In the genomic region with DNA sequence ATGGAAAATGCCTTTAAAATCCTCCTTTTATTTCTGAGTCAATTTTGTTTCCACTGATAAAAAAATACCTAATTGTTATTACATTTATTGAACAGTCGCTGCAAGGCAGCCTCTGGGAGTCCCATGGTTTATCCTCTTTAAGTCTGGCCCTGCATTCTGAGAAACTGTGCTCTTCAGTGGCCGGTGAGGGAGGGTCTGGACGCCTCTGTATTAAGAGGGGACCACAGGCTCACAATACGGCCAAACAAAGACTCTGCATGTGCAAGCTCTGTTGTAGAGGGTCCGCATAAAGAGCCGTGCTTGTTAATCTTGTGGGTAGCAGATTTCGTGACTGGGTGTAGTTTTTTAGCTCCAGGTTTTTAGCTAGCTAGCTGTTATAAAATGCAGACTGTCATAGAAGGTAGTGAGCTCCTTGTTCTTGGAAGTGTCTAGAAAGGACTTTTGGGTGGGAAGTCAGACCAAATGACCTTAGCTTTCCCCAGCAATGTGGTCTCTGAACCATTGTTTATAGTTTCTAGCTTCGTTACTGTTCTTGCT, we compare ENCODE assay signal across 16 mouse cellular contexts. TPM values are rescaled to one million over a fixed set of nuclear protein-coding genes. Genes with fewer than 3 reads are reported as not detected.
DNase-seq lines count a peak whose midpoint lies in the region; ATAC-seq lines count a peak whose summit lies in the region.
"Had no signal": no experiment of that assay in that cellular context is flagged by ENCODE, and none has a peak within 500 bp of the region (broad histone marks: within the 10 kb centered on the region; RNA-seq: fewer than 3 reads in every experiment).

No protein-coding gene starts in this region.

- 11% methylated on average over 8 of the region's 8 CpGs for WGBS in forebrain, embryonic 11.5 days
- WGBS in hindbrain, embryonic 13.5 days: 13% methylated on average over 8 of the region's 8 CpGs
- 9% methylated on average over 8 of the region's 8 CpGs for WGBS in midbrain, embryonic 14.5 days

- H3K4me3 ChIP-seq in forebrain, embryonic 11.5 days (ENCODE audit: low read depth, low read length): no peak overlapping the region
- H3K4me3 ChIP-seq in hindbrain, embryonic 13.5 days: no peak overlapping the region
- H3K4me3 ChIP-seq in midbrain, embryonic 14.5 days (replicated peaks; ENCODE audit: low read depth, low read length): no peak overlapping the region
- H3K4me3 ChIP-seq: erythroblast, embryonic 14.5 days; heart, embryonic 12.5 days had no signal

- no peaks in the 10 kb centered on the region for H3K9me3 ChIP-seq in forebrain, embryonic 11.5 days (ENCODE audit: control insufficient read depth, low read length)
- H3K9me3 ChIP-seq in hindbrain, embryonic 13.5 days: no peaks in the 10 kb centered on the region
- H3K9me3 ChIP-seq in midbrain, embryonic 14.5 days (ENCODE audit: control insufficient read depth, low read length): no peaks in the 10 kb centered on the region
- H3K9me3 ChIP-seq: heart, embryonic 12.5 days had no signal

- 0 out of 2 replicates have a peak overlapping the region, but pooled peaks have one; percentile 21 for H3K4me2 ChIP-seq in forebrain, embryonic 11.5 days (ENCODE audit: low read depth, low read length, severe bottlenecking)
- no peak overlapping the region for H3K4me2 ChIP-seq in hindbrain, embryonic 13.5 days
- H3K4me2 ChIP-seq in midbrain, embryonic 14.5 days (ENCODE audit: low read length): no peak overlapping the region
- H3K4me2 ChIP-seq: heart, embryonic 12.5 days had no signal

- peak; percentile 51; the same call in 1 of the 2 replicates for ATAC-seq in forebrain, embryonic 11.5 days (replicated peaks; ENCODE audit: low FRiP score)
- no peak for ATAC-seq in hindbrain, embryonic 13.5 days (ENCODE audit: low FRiP score)
- no peak for ATAC-seq in midbrain, embryonic 14.5 days (ENCODE audit: low FRiP score, low TSS enrichment)

- no peaks in the 10 kb centered on the region for H3K27me3 ChIP-seq in forebrain, embryonic 11.5 days (ENCODE audit: control insufficient read depth, insufficient read depth, low read length)
- H3K27me3 ChIP-seq in hindbrain, embryonic 13.5 days: no peaks in the 10 kb centered on the region
- H3K27me3 ChIP-seq in midbrain, embryonic 14.5 days (ENCODE audit: control insufficient read depth, insufficient read depth, low read length): no peaks in the 10 kb centered on the region

- peak overlapping the region; percentile 27 for H3K9ac ChIP-seq in forebrain, embryonic 11.5 days (ENCODE audit: low read length)
- no peak overlapping the region for H3K9ac ChIP-seq in hindbrain, embryonic 13.5 days
- H3K9ac ChIP-seq in midbrain, embryonic 14.5 days (replicated peaks; ENCODE audit: low read length): no peak overlapping the region
- H3K9ac ChIP-seq: heart, embryonic 12.5 days had no signal

- DNase-seq in embryo, embryonic 10.5 days (ENCODE audit: low spot score): peak; percentile 66
- DNase-seq in forebrain, embryonic 11.5 days (ENCODE audit: low spot score): peak; percentile 64
- peak; percentile 62 for DNase-seq in midbrain, embryonic 14.5 days
- no peak for DNase-seq in cerebellum, postnatal 4 days (ENCODE audit: low spot score in 2 of 2)
- no peak for DNase-seq in adrenal gland, postnatal 10 days
- DNase-seq in testis, postnatal 14 days (ENCODE audit: low spot score): no peak
- DNase-seq in adrenal gland, postnatal 4 days (ENCODE audit: low spot score in 2 of 2): no peak
- DNase-seq: adrenal gland, postnatal 36 days; cerebellum, adult 11 months; cerebellum, postnatal 36 days; liver; right cerebral cortex, adult 18-20 months had no signal

- H3K27ac ChIP-seq in forebrain, embryonic 11.5 days (ENCODE audit: low read depth, low read length): peak overlapping the region; percentile 70
- H3K27ac ChIP-seq in hindbrain, embryonic 13.5 days: peak overlapping the region; percentile 64; the same call in 1 of the 2 replicates
- peak overlapping the region; percentile 74 for H3K27ac ChIP-seq in midbrain, embryonic 14.5 days (replicated peaks; ENCODE audit: low read depth, low read length)

- no peaks in the 10 kb centered on the region for H3K36me3 ChIP-seq in forebrain, embryonic 11.5 days (ENCODE audit: control insufficient read depth, insufficient read depth, low read length)
- no peaks in the 10 kb centered on the region for H3K36me3 ChIP-seq in hindbrain, embryonic 13.5 days
- no peaks in the 10 kb centered on the region for H3K36me3 ChIP-seq in midbrain, embryonic 14.5 days (ENCODE audit: control insufficient read depth, insufficient read depth, low read length)
- H3K36me3 ChIP-seq: G1E; heart, embryonic 12.5 days had no signal

- H3K4me1 ChIP-seq in forebrain, embryonic 11.5 days (replicated peaks; ENCODE audit: control insufficient read depth, insufficient read depth, low read length): peaks cover 37% of the 10 kb centered on the region
- H3K4me1 ChIP-seq in hindbrain, embryonic 13.5 days (replicated peaks): peaks cover 72% of the 10 kb centered on the region
- peaks cover 68% of the 10 kb centered on the region for H3K4me1 ChIP-seq in midbrain, embryonic 14.5 days (ENCODE audit: control insufficient read depth, insufficient read depth, low read length)

RNA-seq across cellular contexts. Expression of a gene that starts 42.1 kb away (rescaled TPM):
- polyA plus RNA-seq in forebrain, embryonic 11.5 days (2014; fragmentation: Nextera tagmentation; extraction: Ambion mirVana): 11.8 and 13.3 TPM in 2 replicates
- 15.8 and 21.2 TPM in 2 replicates for polyA plus RNA-seq in hindbrain, embryonic 13.5 days (2015; fragmentation: Nextera tagmentation; extraction: Ambion mirVana)
- 39.4 and 41.9 TPM in 2 replicates for polyA plus RNA-seq in midbrain, embryonic 14.5 days (2014; fragmentation: Nextera tagmentation; extraction: Ambion mirVana)
- 10 to 100 TPM; 23.2 to 36.0 TPM for total RNA-seq in adrenal gland, postnatal 10 days (2021)
- 10 to 100 TPM; 46.3 to 50.4 TPM for total RNA-seq in adrenal gland, postnatal 4 days (2021)
- total RNA-seq: G1E had no signal
- polyA plus RNA-seq: G1E had no signal

Comparison
In these comparisons a context has a peak if more than half of its experiments do, and no peak if none do; other contexts are left out.
1. DNase-seq: peak in embryo, embryonic 10.5 days (single experiment), forebrain, embryonic 11.5 days (single experiment) and midbrain, embryonic 14.5 days (single experiment); none in cerebellum, postnatal 4 days (0 of 2), adrenal gland, postnatal 10 days (single experiment), testis, postnatal 14 days (single experiment) and adrenal gland, postnatal 4 days (0 of 2).
2. Peak in every context shown above with its lines, with median percentiles within 50 percentile points of each other: H3K27ac ChIP-seq.